In the genomic region with DNA sequence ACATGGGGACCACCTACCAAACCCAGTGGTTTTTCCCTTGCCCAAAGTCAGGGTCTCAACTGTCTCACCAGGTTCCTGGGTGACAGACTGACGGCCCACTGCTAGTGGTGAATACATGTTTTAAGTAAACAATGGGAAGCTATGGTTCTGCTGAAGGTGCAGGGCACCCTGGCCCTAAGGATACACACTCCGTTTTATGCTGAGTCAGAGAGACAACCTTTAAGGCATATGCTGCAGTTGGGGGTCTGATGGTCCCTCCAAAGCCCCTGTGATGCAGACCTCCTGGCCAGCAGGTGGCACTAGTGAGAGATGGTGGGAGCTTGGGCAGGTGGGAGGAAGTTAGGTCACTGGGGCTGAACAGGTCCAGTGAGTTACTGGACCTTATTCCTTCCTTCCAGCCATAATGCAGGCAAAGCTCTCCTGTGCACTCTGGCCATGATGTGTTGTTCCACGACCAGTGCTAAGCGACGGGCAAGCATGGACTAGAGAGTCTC, we compare ENCODE assay signal across 13 mouse cellular contexts.
A peak's percentile ranks its signal among the peaks of the same experiment; 100 is the strongest.
DNase-seq lines count a peak whose midpoint lies in the region; ATAC-seq and TF ChIP-seq lines count a peak whose summit lies in the region.
"Had no signal": no experiment of that assay in that cellular context is flagged by ENCODE, and none has a peak within 500 bp of the region (broad histone marks: within the 10 kb centered on the region; RNA-seq: fewer than 3 reads in every experiment).

No protein-coding gene starts in this region.

- no peaks in the 10 kb centered on the region for H3K4me1 ChIP-seq in liver, embryonic 14.5 days (replicated peaks; ENCODE audit: control insufficient read depth in 2 of 2, insufficient read depth in 2 of 2, low read length in 1 of 2)
- no peaks in the 10 kb centered on the region for H3K4me1 ChIP-seq in liver, embryonic 12.5 days
- no peaks in the 10 kb centered on the region for H3K4me1 ChIP-seq in CH12.LX (ENCODE audit: control insufficient read depth in 1 of 2, insufficient read depth in 2 of 2)
- H3K4me1 ChIP-seq: liver, embryonic 13.5 days had no signal

- in situ Hi-C loops in CH12.LX (cut with MboI; ENCODE audit: low pct_ligation_motif_present, low pct_unique_long_range_greater_than_20kb, low sequenced_read_pairs) = no loop called here

- H3K36me3 ChIP-seq in liver, embryonic 14.5 days (replicated peaks; ENCODE audit: control insufficient read depth, insufficient read depth, low read depth) = no peaks in the 10 kb centered on the region
- H3K36me3 ChIP-seq in liver, embryonic 12.5 days = no peaks in the 10 kb centered on the region
- no peaks in the 10 kb centered on the region for H3K36me3 ChIP-seq in CH12.LX (replicated peaks in 1 of 2; ENCODE audit: control insufficient read depth in 1 of 2, insufficient read depth in 1 of 2, low read length in 1 of 2)
- H3K36me3 ChIP-seq: heart, embryonic 10.5 days; hindbrain, embryonic 15.5 days; liver, embryonic 13.5 days; neural tube, embryonic 13.5 days had no signal

- no peaks in the 10 kb centered on the region for H3K9me3 ChIP-seq in liver, embryonic 14.5 days (ENCODE audit: control insufficient read depth, low read length)
- H3K9me3 ChIP-seq in liver, embryonic 12.5 days (replicated peaks) = no peaks in the 10 kb centered on the region
- peaks cover 71% of the 10 kb centered on the region for H3K9me3 ChIP-seq in CH12.LX (replicated peaks; ENCODE audit: low read length)
- H3K9me3 ChIP-seq: heart, embryonic 10.5 days; hindbrain, embryonic 15.5 days; liver, embryonic 13.5 days; neural tube, embryonic 13.5 days had no signal

- H3K27me3 ChIP-seq in liver, embryonic 14.5 days (ENCODE audit: control insufficient read depth, insufficient read depth, low read length) = no peaks in the 10 kb centered on the region
- H3K27me3 ChIP-seq in liver, embryonic 12.5 days (replicated peaks) = no peaks in the 10 kb centered on the region
- H3K27me3 ChIP-seq in CH12.LX (replicated peaks) = no peaks in the 10 kb centered on the region
- H3K27me3 ChIP-seq: hindbrain, embryonic 15.5 days; liver, embryonic 13.5 days; neural tube, embryonic 13.5 days had no signal

- dilution Hi-C loops in CH12.LX (cut with MboI; ENCODE audit: extremely low pct_ligation_motif_present, extremely low pct_unique_long_range_greater_than_20kb, low sequenced_read_pairs) = no loop called here

- no peaks in the 10 kb centered on the region for H3K79me2 ChIP-seq in CH12.LX (replicated peaks; ENCODE audit: control insufficient read depth, extremely low read depth, insufficient read depth, poor library complexity, severe bottlenecking)

- H3K9ac ChIP-seq in liver, embryonic 14.5 days (replicated peaks) = no peak overlapping the region
- no peak overlapping the region for H3K9ac ChIP-seq in liver, embryonic 12.5 days
- H3K9ac ChIP-seq in CH12.LX (ENCODE audit: insufficient read depth, low read depth) = no peak overlapping the region
- H3K9ac ChIP-seq: hindbrain, embryonic 15.5 days; liver, embryonic 13.5 days; neural tube, embryonic 13.5 days had no signal

- H3K4me2 ChIP-seq in liver, embryonic 14.5 days (ENCODE audit: low read depth) = no peak overlapping the region
- no peak overlapping the region for H3K4me2 ChIP-seq in liver, embryonic 12.5 days
- H3K4me2 ChIP-seq in CH12.LX (ENCODE audit: insufficient read depth, low read depth, poor library complexity, severe bottlenecking) = no peak overlapping the region
- H3K4me2 ChIP-seq: liver, embryonic 13.5 days had no signal

- no peak for TF ChIP-seq EP300 in liver, embryonic 14.5 days (IDR thresholded peaks at IDR 0.05; ENCODE audit: low read depth)
- no peak for TF ChIP-seq EP300 in CH12.LX (IDR thresholded peaks at IDR 0.05; ENCODE audit: low read length)

- peak; percentile 41 for TF ChIP-seq CTCF in gastrocnemius, adult 2 months (IDR thresholded peaks at IDR 0.05)
- peak; percentile 42 for TF ChIP-seq CTCF in liver, embryonic 14.5 days (IDR thresholded peaks at IDR 0.05; ENCODE audit: low read depth)
- no peak; a peak in 1 of 4 replicates for TF ChIP-seq CTCF in CH12.LX (conservative IDR thresholded peaks at IDR 0.05 in 1 of 2, IDR thresholded peaks at IDR 0.05 in 1 of 2; ENCODE audit: low read depth in 2 of 2, low read length in 2 of 2)

- no peak for TF ChIP-seq POLR2A in CH12.LX (IDR thresholded peaks at IDR 0.05; ENCODE audit: low read depth, low read length)

- no peak overlapping the region for H3K27ac ChIP-seq in gastrocnemius, adult 2 months
- no peak overlapping the region for H3K27ac ChIP-seq in liver, embryonic 14.5 days
- no peak overlapping the region for H3K27ac ChIP-seq in liver, embryonic 12.5 days
- H3K27ac ChIP-seq in CH12.LX (ENCODE audit: insufficient read depth, low read depth) = no peak overlapping the region
- H3K27ac ChIP-seq: heart, embryonic 10.5 days; liver, embryonic 13.5 days had no signal

- WGBS in liver, embryonic 14.5 days (ENCODE audit: insufficient replicate concordance) = 66% methylated on average over 5 of the region's 5 CpGs
- 74% methylated on average over 5 of the region's 5 CpGs for WGBS in liver, embryonic 12.5 days (ENCODE audit: insufficient replicate concordance)

- no peak for TF ChIP-seq RAD21 in CH12.LX (IDR thresholded peaks at IDR 0.05; ENCODE audit: low read depth, low read length)

- DNase-seq in gastrocnemius, adult 2 months = no peak
- DNase-seq in gastrocnemius, adult 18-20 months (ENCODE audit: low spot score) = no peak
- DNase-seq in liver, embryonic 14.5 days (ENCODE audit: low read depth in 3 of 3, low spot score in 3 of 3) = no peak
- DNase-seq in CH12.LX (ENCODE audit: extremely low read depth) = no peak
- DNase-seq in WW6 (ENCODE audit: low read depth, low spot score) = peak; percentile 49
- no peak for DNase-seq in embryo, embryonic 9.5 days (ENCODE audit: extremely low spot score)
- DNase-seq: kidney, postnatal 14 days; liver, embryonic 13.5 days had no signal

- intact Hi-C loops in gastrocnemius, adult 2 months (cut with DNase I) = no loop called here

- no peak overlapping the region for H3K4me3 ChIP-seq in gastrocnemius, adult 2 months
- H3K4me3 ChIP-seq in liver, embryonic 14.5 days (ENCODE audit: insufficient read depth in 1 of 2, low read depth in 2 of 2, low read length in 2 of 2) = no peak overlapping the region
- no peak overlapping the region for H3K4me3 ChIP-seq in liver, embryonic 12.5 days
- H3K4me3 ChIP-seq in CH12.LX (replicated peaks in 1 of 3; ENCODE audit: low read depth in 2 of 3, low read length in 2 of 3, poor library complexity in 1 of 3) = no peak overlapping the region
- H3K4me3 ChIP-seq: heart, embryonic 10.5 days; hindbrain, embryonic 15.5 days; liver, embryonic 13.5 days; neural tube, embryonic 13.5 days had no signal

- no peak for ATAC-seq in liver, embryonic 14.5 days (ENCODE audit: insufficient read depth)
- no peak for ATAC-seq in liver, embryonic 12.5 days
- ATAC-seq in CD4-positive, CD25-positive, alpha-beta regulatory T cell, adult 4 months = no peak

TF ChIP-seq in CH12.LX, 34 proteins besides CTCF, POLR2A, EP300 and RAD21:
- no peak for TF ChIP-seq NRF1 (IDR thresholded peaks at IDR 0.05; ENCODE audit: low read depth, low read length)
- TF ChIP-seq SMC3 (IDR thresholded peaks at IDR 0.05; ENCODE audit: low read depth, low read length) = 0 out of 2 replicates have a peak, but pooled peaks have one; percentile 2
TF ChIP-seq in CH12.LX: peak in this region for 1.

Comparison
In these comparisons a context has a peak if more than half of its experiments do, and no peak if none do; other contexts are left out.
1. CTCF ChIP-seq: peak in gastrocnemius, adult 2 months (single experiment) and liver, embryonic 14.5 days (single experiment); none in CH12.LX (0 of 2).